Mouse (Mus musculus): ENCODE measurements around the gene Shisal1.

DNA sequence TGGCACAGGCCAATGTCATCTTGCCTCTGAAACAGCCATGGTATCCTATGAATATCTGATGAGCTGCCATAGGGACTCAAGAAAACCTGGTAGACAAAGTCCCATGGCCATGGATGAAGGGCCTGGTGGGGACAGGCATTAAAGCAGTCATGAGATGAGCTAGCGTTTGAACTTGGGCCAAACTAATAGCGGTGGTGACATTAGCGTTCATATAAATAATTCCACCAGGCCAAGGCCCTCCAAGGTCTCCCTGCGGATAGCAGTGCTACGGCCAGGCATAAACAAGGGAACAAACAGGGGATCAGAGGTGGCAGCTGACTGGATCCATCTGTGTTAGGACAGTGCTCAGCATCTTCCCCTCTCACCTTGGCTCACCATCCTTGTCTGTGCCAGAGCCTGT is 21.2 kb downstream of the Shisal1 start:
- TF ChIP-seq POLR2A (IDR thresholded peaks at IDR 0.05; ENCODE audit: borderline replicate concordance, insufficient read depth, low read length) (no peak), CTCF (IDR thresholded peaks at IDR 0.05; ENCODE audit: borderline replicate concordance, insufficient read depth, low read depth, low read length) (no peak)

All from cerebellum, adult 2 months (tissue).